Mouse (Mus musculus) embryonic stem cell, embryonic (primary cell): ENCODE data around the gene Tom1l1.

ENCODE experiments used
- CTCF ChIA-PET, 4 experiments: fragments of 300-600 bp in 2 of 4; fragments of 350-600 bp in 2 of 4; sonication (Branson Sonifier 250); formaldehyde crosslinking; loops; one replicate each; lab custom pipeline; 2022; ENCODE audit warnings: inconsistent platforms in 2 of 4; lab: Charles Lee
- POLR2A ChIA-PET, 4 experiments: fragments of 300-600 bp in 2 of 4; fragments of 350-600 bp in 2 of 4; sonication (Branson Sonifier 250); formaldehyde crosslinking; loops; one replicate each; lab custom pipeline; 2022; ENCODE audit warnings: antibody characterized with exemption in 4 of 4, inconsistent platforms in 1 of 4; lab: Charles Lee

Gene Tom1l1

GRCm38 (mm10) chr11:90638312-90638830, 49.8 kb downstream of the Tom1l1 start:
- POLR2A ChIA-PET, result interaction anchor here in 3 of 4 experiments (0.6 to 3.8 kb wide), 9 partner anchors 9 to 389 kb away, joined by 3 to 30 read pairs (median 3); partner anchors contain the start of genes Hlf (in 1 of the 3) and Mmd (in 1 of the 3)
- CTCF ChIA-PET, result interaction anchor here in 1 of 4 experiments (0.9 kb wide), 1 partner anchor 468 kb away, joined by 3 read pairs; no protein-coding TSS in a partner anchor

DNA sequence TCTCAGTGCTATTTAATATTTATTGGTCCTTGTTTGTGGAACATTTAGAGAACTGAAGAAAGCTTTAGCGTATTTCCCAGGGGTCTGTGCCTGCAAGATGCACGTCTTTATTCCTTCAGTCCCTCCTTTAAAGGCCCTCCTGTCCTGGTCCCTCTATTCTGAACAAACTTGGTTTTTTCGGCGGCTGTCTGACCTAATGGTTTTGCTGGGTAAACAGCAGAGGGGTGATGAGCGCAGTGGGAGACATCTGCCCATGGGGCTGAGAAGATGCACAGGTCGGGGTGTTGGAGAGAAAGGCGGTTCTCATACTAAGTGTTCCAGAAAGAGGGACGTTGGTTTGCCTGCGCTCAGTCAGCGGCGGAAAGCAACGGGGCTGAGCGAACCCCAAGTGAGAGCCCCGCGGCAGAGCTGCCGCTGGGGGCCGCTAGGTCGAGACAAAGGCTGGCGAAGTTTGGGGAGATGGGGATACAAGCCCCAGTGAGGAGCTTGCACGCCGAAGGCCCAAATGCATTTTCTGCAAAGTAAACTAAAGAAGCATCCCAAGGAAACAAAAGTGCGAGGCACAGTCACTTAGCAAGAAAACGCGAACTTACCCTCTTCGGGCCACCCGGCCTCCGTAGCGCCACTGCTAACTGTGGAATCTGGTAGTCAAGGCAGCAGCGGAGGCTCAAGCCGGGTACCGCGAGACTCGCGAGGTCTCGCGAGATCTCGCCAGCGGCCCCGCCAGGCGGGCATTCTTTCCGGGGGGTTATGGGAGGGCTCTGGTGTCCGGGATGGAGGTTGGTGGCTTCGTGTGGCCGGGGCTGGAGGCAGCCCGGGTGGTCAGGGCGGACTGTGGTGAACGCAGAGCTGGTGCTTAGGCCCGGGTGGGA, 50.5 kb downstream of the Tom1l1 start, which contains the start of the genes Stxbp4 and Cox11:
TSS of gene Stxbp4 (minus strand) at position 645 of the 872 bp plus-strand sequence.
TSS of gene Cox11 (plus strand) at position 734 of the 872 bp plus-strand sequence.
- ChIA-PET POLR2A (interaction anchor here in 2 of 4 experiments (0.7 to 3.8 kb wide), 7 partner anchors 9 to 388 kb away, joined by 3 to 30 read pairs (median 3); partner anchors contain the start of gene Mmd (in 1 of the 2)), CTCF (interaction anchor here in 1 of 4 experiments (0.9 kb wide), 1 partner anchor 467 kb away, joined by 3 read pairs; no protein-coding TSS in a partner anchor)

- CTCF ChIA-PET, result interaction anchor here in 1 of 4 experiments (0.6 kb wide), 1 partner anchor 383 kb away, joined by 4 read pairs; no protein-coding TSS in a partner anchor
- POLR2A ChIA-PET, result no interaction called here
These were observed 53.5 kb downstream of the Tom1l1 start for GRCm38 (mm10) chr11:90634661-90635060.

DNA sequence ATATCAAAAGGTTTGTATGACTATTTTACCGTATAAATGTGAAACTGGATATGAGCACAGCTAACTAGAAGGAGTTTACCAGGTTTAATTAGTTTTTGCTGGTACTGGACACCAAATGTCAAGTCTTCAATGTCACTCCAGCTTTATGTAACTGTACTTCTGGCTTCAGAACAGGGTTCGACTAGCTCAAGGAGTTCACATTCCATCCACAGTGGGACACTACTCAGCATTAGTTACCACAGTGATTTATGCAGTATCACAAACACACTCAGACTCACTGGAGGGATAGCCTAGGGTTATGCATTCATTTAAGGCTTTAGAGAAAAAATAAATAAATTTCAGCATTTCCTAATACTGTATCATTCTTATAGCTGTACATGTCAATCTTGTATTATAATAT, 55.7 kb downstream of the Tom1l1 start:
- ChIA-PET POLR2A (interaction anchor here in 1 of 4 experiments (0.5 kb wide), 1 partner anchor 20 kb away, joined by 3 read pairs; no protein-coding TSS in a partner anchor), CTCF (interaction anchor here in 2 of 4 experiments (1.5 to 1.6 kb wide), 2 partner anchors 9 kb away, joined by 3 to 4 read pairs; no protein-coding TSS in a partner anchor)

DNA sequence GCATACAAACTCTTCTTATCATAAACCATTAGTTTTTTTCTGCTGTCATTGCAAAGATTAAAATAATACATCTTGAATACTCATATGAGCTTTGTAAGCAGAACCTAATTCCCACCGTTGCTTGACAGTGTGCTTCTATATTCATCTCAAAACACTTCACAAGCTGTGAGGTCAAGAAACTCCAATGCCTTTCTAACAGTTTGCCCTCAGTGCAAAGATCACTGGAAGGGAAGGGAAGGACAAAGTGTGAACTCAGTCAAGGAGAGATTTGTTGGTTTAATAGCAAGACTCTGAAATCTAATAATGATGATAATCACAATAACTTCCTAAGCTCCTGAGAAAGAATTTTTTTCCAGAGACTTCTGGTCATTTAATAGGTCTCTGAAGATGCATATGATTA, 60.4 kb downstream of the Tom1l1 start:
- ChIA-PET CTCF (no interaction called here), POLR2A (no interaction called here)

- ChIA-PET CTCF (no interaction called here), POLR2A (interaction anchor here in 1 of 4 experiments (1.1 kb wide), 1 partner anchor 469 kb away, joined by 3 read pairs; no protein-coding TSS in a partner anchor)
These were observed 63.0 kb downstream of the Tom1l1 start for GRCm38 (mm10) chr11:90625174-90625573.

DNA sequence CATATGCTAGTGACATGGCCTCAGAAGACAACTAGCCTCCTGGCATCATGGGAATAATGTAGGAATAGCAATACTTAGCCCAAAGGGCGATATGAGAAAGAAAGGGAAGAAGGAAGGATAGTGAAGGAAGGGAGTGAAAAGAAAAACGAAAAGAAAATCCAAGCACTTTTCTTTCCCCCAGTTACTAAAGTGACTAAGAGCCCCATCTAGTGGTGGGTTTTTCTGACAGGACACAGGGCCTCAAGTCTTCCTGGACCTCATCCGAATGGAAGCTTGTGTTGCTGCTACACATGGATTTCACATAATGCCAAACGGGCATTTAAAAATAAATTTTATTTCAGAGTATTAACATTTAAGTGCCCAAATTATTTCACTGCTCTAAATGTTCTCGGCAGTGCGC, 64.7 kb downstream of the Tom1l1 start:
- ChIA-PET CTCF (interaction anchor here in 3 of 4 experiments (0.6 to 1.9 kb wide), 5 partner anchors 8 to 316 kb away, joined by 3 to 5 read pairs (median 4); no protein-coding TSS in a partner anchor), POLR2A (interaction anchor here in 1 of 4 experiments (1.0 kb wide), 1 partner anchor 206 kb away, joined by 3 read pairs; no protein-coding TSS in a partner anchor)

DNA sequence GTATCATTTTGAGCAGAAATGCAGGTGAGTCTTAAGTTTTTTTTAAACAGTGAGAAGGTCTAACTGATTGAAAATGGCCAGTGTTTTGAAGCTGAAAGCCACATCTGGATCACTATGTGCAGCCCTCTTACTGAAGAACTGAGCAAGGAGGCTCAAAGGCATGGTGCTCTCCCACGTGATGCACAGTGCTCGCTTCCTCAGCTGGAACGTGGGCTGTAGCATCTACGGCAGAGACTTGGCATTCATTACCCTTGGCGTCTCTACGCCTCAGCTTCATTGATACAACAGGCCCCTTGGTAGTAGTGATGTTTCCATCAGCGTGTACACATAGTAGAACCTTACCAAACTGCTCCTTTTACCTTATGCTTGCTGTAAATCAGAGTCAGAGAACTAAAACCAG, 65.7 kb downstream of the Tom1l1 start:
- CTCF ChIA-PET, result interaction anchor here in 1 of 4 experiments (1.9 kb wide), 1 partner anchor 316 kb away, joined by 5 read pairs; no protein-coding TSS in a partner anchor
- POLR2A ChIA-PET, result no interaction called here

DNA sequence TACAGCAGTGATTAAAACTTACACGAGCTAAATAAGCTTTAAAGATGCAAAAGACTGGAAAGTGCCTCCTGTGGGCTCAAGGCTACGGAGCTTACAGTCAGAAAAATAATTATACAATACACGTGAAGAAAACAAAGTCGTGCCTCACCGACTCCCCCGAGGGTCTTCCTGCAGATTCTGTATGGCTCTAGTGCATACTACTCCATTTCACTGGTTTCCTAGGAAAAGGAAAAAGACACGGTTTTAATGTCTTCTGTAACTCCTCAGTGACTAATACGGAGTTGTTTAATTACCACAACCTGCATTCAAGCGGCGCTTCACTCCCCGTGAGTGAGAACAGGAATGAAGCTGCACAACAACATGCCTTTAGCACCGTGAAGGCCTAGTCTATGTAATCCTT, 66.1 kb downstream of the Tom1l1 start:
- ChIA-PET POLR2A (no interaction called here), CTCF (no interaction called here)

DNA sequence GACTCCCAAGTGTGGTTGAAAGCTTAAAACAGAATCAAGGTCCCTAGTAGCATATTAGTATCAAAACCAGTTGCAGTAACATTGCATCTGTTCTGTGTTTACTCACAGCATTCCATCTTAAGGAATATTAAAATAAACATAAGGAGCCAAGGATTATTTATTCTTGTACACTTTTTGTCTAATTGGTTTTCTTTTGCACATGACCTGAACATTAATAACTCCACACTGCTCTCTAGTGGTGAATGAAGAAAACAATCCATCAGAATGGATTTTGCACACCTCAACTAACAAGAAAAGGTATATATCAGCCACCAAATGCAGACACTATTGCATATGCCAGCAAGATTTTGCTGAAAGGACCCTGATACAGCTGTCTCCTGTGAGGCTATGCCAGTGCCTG, 71.7 kb downstream of the Tom1l1 start:
- CTCF ChIA-PET, result interaction anchor here (0.5 to 1.6 kb wide), 9 partner anchors 37 to 433 kb away, joined by 3 to 11 read pairs (median 3); no protein-coding TSS in a partner anchor
- POLR2A ChIA-PET, result no interaction called here

GRCm38 (mm10) chr11:90614743-90615142, 73.4 kb downstream of the Tom1l1 start:
- ChIA-PET CTCF (interaction anchor here in 2 of 4 experiments (1.5 to 1.6 kb wide), 2 partner anchors 308 to 431 kb away, joined by 3 read pairs; no protein-coding TSS in a partner anchor), POLR2A (interaction anchor here in 2 of 4 experiments (0.6 to 0.7 kb wide), 2 partner anchors 223 to 432 kb away, joined by 3 to 4 read pairs; no protein-coding TSS in a partner anchor)

- ChIA-PET CTCF (interaction anchor here in 2 of 4 experiments (0.6 kb wide), 2 partner anchors 64 to 294 kb away, joined by 3 to 7 read pairs; no protein-coding TSS in a partner anchor), POLR2A (no interaction called here)
These were observed 76.0 kb downstream of the Tom1l1 start for GRCm38 (mm10) chr11:90612118-90612517.

- ChIA-PET CTCF (no interaction called here), POLR2A (no interaction called here)
These were observed 85.1 kb downstream of the Tom1l1 start for GRCm38 (mm10) chr11:90603066-90603465.

DNA sequence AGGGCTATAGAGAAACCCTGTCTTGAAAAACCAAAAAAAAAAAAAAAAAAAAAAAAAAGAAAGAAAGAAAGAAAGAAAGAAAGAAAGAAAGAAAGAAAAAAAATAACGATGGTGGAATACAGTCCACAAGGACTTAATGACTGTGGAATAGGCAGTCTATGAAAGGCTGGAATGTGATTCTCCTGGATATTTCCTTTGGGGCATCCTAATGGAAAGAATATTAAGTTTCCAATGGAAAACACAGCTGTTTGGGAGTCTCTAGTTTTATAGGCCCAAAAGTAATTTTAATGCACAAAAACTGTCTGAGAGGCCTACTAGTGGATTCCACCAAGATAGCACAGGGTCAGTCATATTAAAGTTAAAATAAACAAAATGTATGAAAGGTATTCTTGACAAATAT, 92.3 kb downstream of the Tom1l1 start:
- POLR2A ChIA-PET, result no interaction called here
- CTCF ChIA-PET, result no interaction called here
